Mouse (Mus musculus) lung, postnatal 14 days (tissue): ENCODE data around the gene Ctsl.
A peak's percentile ranks its signal among the peaks of the same experiment; 100 is the strongest.

ENCODE experiments used
- DNase-seq: peaks from one replicate; pipeline ENCODE4 v3.0.0; 2021

The Ctsl gene

DNA sequence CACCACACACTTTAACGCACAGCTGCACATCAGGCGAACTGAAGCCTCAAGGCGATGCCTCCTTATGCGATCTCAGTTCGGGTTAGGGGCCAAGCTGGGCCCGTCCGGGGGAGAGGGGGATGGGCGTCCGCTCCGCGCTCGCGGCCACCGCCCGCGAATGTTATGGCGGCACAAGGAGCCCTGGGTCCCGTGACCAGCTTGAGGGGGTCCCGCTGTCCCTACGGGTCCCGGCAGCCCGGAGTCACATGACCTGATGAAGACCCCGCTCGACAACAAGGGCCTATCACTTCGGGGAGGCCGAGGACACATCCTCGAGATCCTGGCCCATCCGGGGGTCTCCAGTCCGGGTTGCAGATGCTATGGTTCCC lies 901 bp downstream of the Ctsl start:
- peak; percentile 47 for DNase-seq

DNA sequence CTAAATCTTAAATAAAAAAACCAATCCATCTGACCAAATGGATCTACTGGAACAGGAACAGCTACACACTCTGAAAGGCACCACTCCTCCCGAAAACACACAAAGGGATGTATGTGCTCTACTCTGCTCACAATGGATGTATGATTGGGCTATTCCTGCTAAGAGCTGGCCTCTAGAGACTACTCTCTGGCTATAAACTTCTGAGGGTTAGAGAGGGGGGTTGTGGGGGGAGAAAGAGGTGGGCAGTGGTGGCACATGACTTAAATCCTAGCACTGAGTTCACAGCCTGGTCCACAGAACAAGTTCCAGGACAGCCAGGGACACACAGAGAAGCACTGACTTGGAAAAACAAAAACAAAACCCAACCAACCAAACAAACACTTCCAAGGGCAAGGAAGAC lies 2.1 kb downstream of the Ctsl start:
- DNase-seq = no peak

DNA sequence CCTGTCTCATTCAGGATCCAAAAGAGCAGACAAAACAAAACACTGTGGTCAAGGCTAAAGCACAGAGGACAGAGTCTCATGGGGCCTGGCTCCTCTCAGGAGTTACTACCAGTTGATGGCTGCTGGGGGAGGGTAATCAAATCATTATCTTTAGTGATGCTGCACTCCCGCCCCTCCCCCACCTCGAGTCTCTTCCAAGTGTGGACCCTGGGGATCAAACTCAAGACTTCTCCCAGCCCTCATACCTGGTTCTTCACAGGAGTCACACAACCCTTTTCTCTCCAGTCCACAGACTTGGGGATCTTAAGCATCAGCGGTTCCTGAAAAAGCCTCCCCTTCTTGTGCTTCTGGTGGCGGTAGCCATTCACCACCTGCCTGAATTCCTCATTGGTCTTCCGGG lies 3.1 kb downstream of the Ctsl start:
- DNase-seq = no peak

DNA sequence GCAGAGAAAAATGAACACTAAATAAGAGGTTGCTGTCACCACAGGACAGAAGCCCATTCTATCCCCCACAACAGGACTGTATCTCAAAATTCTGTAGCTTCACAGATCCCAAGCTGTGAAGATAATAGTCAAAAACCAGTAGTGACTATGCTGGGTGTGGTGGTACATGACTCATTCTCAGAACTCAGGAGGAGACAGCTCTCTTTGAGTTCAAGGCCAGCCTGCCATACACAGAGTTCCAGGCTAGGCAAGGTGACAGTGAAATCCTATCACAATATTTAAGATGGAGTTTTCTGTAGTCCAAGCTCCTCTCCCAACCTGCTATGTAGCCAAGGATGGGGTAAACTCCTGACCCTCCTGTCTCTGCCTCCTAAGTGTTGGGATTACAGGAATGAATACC lies 5.4 kb downstream of the Ctsl start:
- no peak for DNase-seq

DNA sequence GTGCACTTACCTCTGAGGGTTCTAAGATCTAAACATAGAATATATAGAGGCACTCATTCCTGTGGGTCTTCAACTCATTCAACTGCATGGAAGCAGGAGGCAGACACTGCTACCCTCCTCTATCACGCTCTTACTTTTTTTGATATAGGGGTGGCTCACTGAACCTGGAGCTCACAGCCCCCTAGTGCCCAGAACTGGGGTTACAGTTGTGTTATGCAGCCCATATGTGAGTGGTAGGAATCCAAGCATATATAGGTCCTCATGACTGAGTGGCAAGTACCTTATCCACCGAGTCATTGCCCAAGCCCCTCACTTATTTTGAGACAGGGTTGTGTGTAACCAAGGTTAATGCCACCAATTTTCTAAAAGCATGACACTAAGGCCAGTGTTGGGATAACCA lies 6.4 kb downstream of the Ctsl start:
- peak; percentile 25 for DNase-seq

DNA sequence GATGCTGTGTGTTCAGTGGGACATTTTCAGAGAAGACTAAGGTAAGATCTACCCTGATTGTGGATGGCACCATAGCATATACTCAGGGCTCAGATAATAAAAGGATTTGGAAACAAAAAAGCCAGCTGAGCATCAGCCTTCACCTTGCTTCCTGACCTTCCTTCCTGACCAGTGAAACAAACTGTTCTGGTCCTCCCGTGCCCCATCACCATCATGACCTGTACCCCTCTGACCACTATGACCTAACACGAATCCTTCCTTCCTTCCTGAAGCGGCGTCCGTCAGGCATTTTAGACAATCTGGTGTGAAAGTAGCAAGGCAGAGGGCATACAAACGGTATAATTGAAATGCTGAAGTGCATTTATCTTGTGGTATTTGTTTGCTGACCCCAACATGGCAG lies 8.6 kb downstream of the Ctsl start:
- no peak for DNase-seq

DNA sequence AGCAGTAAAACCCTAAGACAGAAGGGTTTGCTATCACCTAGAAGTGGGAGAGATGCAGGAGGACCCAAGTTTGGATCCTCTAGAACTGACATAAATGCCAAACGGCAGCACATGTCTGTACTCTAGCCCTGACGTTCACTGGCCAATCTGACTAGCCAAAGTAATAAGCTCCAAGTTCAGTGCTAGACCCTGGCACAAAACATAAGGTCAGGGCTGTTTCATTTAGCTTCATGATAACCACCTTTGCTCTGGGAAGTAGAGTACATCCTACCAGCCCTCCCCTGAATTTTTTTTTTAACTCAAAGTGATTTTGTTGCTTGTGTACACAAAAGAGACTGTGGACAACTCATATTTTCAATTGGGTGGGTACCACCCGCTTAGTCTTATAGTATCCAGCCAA lies 9.7 kb downstream of the Ctsl start:
- no peak for DNase-seq

DNA sequence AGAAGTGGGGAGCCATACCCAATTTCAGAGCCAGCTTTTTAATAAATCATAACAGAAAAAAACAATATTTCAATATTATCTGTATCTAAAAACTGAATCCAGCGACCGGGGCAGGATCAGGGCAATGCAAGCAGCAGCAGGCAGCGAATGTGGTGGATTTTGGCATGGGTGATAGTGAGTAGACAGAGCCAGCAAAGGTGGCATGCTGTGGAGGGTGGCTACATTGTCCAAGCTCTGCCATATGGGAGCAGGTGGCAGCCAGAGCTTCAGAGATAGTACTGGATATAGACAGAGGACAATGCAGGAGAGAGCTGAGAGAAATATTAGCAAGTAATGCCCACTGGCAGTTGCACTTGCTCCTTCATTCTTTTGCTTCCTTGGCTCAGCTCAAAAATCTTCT lies 11.0 kb downstream of the Ctsl start:
- DNase-seq = no peak

DNA sequence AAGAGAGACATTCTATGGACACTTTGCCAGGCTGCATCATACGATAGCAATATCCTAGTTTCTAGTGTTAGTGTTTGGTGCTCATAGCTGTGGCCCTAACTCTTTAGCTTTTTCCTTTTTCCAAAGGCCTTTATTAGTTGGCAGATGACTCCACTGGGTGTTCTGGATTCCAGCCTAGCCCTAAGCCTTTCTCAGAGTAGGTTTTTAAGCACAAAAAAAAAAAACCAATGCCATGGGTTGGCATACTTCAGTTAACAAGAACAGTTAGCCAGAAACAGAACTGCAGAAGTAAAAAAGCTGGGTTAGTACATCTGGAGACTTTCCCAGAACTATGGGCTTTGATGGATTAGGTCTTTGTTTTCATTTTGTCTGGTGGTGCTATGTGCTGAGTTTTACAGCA lies 12.2 kb downstream of the Ctsl start:
- no peak for DNase-seq

DNA sequence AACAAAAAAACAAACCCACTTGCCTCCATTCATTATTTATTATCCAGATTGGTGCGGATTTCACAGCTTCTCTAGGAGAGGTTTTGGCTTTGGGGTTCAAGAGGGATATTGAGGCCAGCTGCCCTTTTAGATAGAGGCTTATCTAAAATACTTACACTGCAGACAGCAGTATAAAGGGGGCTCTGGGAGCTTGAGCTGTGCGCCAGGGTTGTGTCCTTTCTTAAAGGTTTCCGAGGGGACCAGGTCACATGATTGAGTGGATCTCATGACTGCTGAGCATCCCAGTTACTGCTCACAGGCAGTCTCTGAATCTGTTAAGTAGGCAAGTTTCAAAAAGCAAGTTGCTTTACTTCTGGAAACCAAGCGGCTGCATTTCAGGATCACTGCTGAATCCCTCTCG lies 13.3 kb downstream of the Ctsl start:
- DNase-seq = no peak

DNA sequence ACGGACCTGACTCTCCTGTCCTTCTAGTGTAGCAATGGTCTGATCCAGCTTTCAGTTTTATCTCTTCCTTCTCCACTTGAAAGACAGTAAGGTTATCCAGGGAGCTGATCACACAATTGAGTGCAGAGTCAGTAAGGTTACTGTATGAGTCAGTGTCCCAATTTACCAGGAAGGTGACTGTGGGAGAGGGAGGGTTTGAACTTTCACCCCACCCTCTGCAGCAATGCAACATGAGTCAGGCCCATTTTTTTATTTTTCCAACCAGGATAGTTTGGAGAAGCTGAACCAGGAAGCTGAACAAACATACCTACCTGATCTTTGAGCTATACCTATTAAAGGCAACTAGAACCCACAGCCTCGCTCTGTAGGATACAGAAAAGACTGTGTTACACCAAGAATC lies 21.2 kb downstream of the Ctsl start:
- DNase-seq = no peak

DNA sequence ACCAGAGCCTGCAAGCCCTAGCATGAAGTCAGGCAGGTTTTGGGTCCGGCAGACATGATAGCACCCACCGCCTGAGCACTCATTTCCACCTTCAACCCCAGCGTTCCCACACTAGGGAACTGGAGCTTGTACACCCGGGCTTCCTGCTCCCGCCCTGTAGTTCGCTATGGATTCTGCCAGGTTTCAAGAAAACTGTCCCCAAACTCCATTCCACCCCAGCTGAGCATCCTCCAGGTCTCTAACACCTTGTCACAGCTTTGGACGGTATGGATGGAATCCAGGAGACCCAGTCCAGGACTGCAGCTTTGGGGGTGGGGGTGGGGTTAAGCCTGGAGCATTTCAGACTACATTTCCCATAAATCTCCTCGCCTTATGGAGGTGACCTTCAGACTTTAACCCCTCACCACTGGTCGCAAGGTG lies 26.6 kb downstream of the Ctsl start:
- peak; percentile 6 for DNase-seq

DNA sequence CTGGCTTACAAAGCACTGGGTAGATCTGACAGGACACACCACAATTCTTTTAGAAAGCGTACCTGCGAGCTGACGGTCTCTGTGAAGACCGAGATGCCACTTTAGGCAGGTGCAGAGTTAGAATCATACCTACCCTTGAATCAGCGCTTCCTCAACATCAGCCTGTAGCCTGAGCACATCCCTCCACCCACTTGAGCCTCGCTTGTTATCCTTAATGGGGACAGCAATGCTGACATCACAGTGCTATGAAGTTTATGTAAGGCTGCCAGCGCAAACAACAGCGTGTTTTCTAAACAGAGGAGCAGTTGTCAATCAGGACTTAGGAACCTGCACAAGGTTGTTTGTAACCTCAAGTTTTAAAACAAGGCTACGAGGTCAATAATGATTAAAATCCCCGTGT lies 27.1 kb downstream of the Ctsl start:
- DNase-seq = peak; percentile 13

DNA sequence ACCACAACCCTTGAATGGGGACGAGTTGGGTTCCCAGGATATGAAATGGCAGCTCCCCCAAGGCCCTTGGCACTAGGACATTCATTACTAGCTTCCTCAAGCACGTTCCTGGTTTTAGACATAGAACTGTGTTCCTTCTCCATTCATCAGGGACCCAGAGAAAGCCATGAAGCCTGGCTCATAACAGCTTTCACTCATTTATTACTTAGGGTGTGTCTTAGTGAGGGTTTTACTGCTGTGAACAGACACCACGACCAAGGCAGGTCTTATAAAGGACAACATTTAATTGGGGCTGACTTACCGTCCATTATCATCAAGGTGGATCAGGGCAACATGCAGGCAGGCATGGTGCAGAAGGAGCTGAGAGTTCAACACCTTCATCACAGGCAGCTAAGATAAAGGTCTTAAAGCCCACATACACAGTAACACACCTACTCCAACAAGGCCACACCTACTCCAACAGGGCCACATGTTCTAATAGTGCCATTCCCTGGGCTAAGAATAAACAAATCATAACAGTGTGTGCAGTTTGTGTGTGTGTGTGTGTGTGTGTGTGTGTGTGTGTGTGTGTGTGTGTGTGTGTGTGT lies 35.1 kb downstream of the Ctsl start:
- DNase-seq = no peak

DNA sequence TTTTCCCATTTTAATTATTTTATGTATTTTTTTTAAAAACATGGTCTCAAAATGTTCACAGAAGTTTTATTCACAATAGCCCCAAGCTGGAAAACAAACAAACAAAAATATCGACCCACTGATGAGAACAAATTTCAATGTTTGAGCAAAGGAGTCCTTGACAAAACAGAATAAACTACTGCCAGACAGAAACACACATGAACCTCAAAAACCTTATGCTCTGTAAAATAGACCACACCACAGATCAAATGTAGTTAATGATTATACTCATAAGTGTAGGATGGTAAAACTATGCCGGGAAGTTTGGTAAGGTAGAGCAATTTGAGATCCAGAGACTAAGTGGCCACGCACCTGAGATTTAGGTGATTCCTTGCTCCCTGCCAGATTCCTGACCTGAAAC lies 37.6 kb downstream of the Ctsl start:
- DNase-seq = no peak

DNA sequence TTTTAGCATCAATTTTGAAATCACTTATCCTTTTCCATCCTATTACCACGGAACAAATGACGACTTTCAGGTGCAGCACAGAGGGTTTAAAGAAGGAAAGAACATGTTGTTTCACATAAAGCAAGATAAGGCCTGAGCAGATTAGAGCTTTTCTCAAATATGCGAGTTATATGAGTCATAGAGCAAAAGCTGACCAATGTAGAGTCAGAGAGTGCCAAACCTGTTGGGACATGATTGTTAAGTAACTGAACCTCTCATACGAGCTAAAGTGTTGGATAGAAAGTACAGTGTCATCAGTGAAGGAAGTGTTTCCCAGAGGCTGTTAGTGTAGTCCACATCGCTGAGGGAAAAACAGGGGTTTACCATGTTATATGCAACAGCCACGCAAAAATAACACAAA lies 38.4 kb downstream of the Ctsl start:
- no peak for DNase-seq

DNA sequence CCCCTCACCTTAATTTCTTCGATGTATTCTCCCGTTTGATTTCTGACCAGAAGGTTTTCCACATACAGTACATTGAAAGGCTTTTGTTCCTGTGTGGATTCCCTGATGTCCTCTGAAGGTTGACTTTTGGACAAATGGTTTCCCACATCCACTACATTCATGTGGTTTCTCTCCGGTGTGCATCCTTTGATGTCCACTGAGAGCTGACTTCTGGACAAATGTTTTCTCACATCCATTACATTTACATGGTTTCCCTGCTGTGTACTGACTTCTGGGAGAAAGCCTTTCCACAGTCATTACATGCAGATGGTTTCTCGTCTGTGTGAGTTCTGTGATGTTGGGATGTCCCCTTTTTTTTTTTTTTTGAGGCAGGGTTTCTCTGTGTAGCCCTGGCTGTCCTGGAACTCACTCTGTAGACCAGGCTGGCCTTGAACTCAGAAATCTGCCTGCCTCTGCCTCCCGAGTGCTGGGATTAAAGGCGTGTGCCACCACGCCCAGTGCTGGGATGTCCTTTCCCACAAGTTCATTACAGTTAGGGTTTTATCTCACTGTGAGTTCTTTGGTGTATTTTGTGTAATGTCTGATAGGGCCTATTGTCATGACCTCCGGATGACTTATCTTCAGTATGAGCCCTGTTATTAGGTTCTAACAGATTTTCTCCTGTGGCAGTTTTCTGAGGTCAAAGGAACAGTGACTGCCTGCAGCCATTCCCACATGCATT lies 48.0 kb downstream of the Ctsl start:
- no peak for DNase-seq

DNA sequence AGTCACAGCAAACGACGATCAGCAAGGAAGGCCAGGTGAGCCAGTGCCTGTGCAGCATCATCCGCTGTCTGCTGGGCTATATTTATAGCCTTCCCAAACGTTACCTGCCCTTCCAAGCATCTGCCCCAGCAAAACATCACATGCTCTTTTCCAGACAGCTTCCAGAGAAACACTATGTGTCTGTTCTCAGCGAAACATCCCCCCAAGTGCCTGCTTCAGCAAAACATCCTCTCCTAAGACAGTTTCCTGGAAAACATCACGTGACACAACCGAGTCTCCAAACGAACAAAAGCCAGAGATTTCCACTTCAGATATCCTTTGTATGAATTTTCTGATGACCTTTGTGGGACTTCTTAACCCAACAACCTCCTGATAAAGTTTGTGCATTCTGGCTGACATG lies 50.4 kb downstream of the Ctsl start:
- no peak for DNase-seq

DNA sequence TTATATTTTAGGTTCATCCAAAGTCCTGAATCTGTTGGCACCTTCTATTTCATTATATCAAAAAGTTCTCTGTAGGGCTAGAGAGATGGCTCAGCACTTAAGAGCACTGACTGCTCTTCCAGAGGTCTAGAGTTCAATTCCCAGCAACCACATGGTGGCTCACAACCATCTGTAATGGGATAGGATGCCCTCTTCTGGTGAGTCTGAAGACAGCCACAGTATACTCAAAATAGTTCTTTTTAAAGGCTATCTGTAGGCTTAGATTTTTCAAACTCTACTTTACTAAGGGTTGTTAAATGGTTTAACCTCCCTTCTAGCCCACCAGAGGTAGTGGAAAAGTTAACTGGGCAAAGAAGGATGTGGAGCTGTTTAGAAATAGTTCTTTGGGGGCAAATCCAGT lies 50.9 kb downstream of the Ctsl start:
- no peak for DNase-seq

DNA sequence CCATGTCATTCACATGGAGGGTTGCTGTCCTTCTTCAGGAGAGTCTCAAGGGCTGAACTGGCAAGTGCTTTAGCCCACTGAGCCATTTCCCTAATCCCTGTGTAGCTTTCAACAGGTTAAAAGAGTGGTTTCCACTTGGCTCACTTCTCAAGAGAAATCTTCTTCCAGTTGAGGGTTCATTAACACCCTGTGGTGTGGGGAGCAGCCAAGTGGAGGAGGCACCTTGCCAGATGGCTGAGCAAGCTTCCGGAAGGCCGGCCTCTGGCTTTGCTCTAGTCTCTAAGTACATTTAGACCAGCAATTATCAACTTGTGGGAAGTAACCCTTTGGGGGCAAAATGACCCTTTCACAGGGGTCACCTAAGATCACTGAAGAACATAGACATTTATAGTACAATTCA lies 52.3 kb downstream of the Ctsl start:
- peak; percentile 31 for DNase-seq

DNA sequence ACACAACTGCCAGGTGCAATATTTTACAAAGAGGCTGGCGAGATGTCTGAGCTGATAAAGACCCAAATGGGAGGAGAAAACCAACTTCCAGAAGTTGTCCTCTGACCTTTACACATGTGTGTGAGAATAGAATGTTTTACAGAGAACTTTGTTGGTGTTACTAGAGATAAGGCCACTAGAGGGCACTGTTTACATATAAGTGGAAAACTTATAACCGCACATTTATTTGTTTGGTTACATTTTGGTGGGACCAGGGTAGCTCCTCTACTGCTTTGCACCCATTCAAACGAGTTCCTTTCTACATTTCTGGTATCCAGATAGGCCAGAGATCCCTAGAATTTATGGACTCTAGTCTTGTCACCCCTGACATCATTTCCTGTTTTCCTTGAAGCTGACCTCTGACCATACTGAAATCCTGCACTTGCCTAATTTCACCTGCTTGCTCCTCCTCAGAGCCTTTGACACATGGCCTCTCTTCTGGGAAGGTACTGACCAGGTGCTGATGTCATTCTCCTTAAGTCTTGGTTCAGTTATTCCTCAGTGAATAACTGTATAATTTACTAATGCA lies 55.1 kb downstream of the Ctsl start:
- DNase-seq = peak; percentile 34

DNA sequence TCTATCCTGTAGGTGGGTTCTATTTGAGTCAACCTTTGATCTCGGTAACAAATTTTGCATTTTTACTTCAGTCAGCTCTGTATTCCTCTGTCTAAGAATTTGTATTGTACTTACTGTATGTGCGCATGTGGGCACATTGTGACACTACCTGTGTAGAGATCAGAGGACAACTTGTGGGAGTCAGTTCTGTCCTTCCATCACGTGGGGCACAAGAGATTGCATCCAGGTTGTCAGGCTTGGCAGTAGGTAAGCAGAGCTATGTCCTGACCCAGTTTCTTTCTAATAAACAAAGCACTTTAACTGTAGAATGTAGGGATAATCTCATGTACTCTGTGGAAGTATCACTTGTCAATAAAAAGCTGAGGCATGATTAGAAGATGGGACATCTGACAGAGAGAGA lies 56.6 kb downstream of the Ctsl start:
- DNase-seq = no peak

DNA sequence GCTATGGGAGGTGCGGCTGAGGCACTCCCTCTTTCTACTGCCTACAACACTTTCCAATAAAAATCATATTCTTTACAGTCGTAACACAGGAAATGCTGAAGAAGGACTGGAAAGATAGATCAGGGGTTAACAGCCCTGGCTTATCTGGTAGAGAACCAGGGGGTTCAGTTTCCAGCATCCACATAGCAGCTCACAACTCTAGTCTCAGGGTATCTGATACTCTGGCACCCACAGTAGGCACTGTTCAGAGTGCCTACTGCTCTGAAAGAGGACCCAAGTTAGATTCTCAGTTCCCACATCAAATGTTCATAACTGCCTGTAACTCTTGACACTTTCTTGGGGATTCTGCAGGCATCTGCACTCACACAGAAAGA lies 57.8 kb downstream of the Ctsl start:
- DNase-seq = no peak

DNA sequence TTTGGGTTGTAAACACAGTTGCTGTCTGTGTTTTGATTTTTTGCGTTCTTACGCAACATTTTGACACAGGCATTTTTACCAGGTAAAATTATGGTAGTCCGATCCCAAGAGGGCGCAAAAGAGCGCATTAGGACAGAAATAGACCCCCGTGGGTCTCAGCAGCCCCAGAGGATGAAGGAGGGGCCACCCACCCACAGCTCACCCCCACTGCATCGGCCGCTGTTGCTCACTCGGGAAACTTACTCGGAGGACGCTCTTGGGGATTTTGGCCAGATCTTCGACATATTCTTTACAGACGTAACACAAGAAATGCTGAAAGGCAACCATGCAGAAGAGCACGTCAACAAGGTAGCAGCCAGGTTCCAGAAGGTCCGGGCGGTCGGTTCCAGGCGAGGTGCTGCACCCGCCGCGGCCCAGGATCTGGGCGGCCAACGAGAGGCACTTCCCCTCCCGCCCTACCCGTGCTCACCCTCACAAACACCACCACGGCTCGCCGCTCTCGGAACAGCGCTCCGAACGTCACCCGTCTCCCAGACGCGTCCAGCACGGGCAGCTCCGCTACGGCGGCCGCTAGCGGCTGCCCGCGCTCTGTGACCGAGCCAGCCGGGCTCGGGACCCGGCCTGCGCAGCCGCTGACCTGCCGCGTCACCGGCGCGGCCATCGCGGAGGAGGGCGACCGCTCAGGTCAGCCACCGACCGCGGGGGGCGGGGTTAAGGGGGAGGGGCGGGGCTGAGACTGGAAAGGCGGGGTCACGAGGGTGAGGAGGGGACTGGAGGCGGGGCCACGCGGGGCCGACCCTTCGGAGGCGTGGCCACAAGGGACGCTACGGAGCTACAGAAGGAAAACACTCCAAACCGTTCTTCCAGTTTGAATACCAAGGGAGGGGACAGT lies 58.4 kb downstream of the Ctsl start, which contains the start of gene Aaed1:
TSS of gene Aaed1 (minus strand) at position 687 of the 892 bp plus-strand sequence.
- peak; percentile 94 for DNase-seq
